26 mouse cellular contexts compared by ENCODE assay signal in genomic region chr17:32240881-32241531, GRCm38 (mm10). TPM values are rescaled to one million over a fixed set of nuclear protein-coding genes. Genes with fewer than 3 reads are reported as not detected.
DNase-seq lines count a peak whose midpoint lies in the region; ATAC-seq and TF ChIP-seq lines count a peak whose summit lies in the region.
"Had no signal": no experiment of that assay in that cellular context is flagged by ENCODE, and none has a peak within 500 bp of the region (broad histone marks: within the 10 kb centered on the region; RNA-seq: fewer than 3 reads in every experiment).

No protein-coding gene starts in this region.

- no peak overlapping the region for H3K27ac ChIP-seq in lung, postnatal 0 days (ENCODE audit: low read length)
- H3K27ac ChIP-seq in CH12.LX (ENCODE audit: insufficient read depth, low read depth): no peak overlapping the region
- H3K27ac ChIP-seq in cerebellum, adult 2 months (ENCODE audit: insufficient read depth, low read length): no peak overlapping the region
- H3K27ac ChIP-seq: embryonic facial prominence, embryonic 15.5 days; forebrain, embryonic 10.5 days; heart, embryonic 15.5 days; hindbrain, embryonic 12.5 days; limb, embryonic 15.5 days; midbrain, embryonic 15.5 days; neural tube, embryonic 12.5 days had no signal

- peaks cover 5% of the 10 kb centered on the region; the same call in 1 of the 2 replicates for H3K4me1 ChIP-seq in lung, postnatal 0 days (ENCODE audit: insufficient read depth, low read depth, low read length)
- peaks cover 12% of the 10 kb centered on the region for H3K4me1 ChIP-seq in lung, adult 2 months (ENCODE audit: control insufficient read depth, insufficient read depth, low read length)
- peaks cover 11 to 52% of the 10 kb centered on the region in 2 experiments for H3K4me1 ChIP-seq in CH12.LX (ENCODE audit: control insufficient read depth in 1 of 2, insufficient read depth in 2 of 2)
- H3K4me1 ChIP-seq in cerebellum, adult 2 months (ENCODE audit: control insufficient read depth, insufficient read depth, low read length): peaks cover under 1% of the 10 kb centered on the region
- H3K4me1 ChIP-seq: neural tube, embryonic 12.5 days had no signal

- peaks cover 91% of the 10 kb centered on the region for H3K79me2 ChIP-seq in CH12.LX (replicated peaks; ENCODE audit: control insufficient read depth, extremely low read depth, insufficient read depth, poor library complexity, severe bottlenecking)

- no peak for TF ChIP-seq POLR2A in lung, adult 2 months (IDR thresholded peaks at IDR 0.05; ENCODE audit: borderline replicate concordance, extremely low read depth, low read depth, low read length)
- no peak for TF ChIP-seq POLR2A in CH12.LX (IDR thresholded peaks at IDR 0.05; ENCODE audit: low read depth, low read length)
- TF ChIP-seq POLR2A in cerebellum, adult 2 months (IDR thresholded peaks at IDR 0.05; ENCODE audit: borderline replicate concordance, insufficient read depth, low read length): no peak

- H3K36me3 ChIP-seq in lung, postnatal 0 days (ENCODE audit: insufficient read depth, low read length): peaks cover 6% of the 10 kb centered on the region; the same call in 1 of the 2 replicates
- peaks cover 8 to 49% of the 10 kb centered on the region in 2 experiments for H3K36me3 ChIP-seq in CH12.LX (replicated peaks in 1 of 2; ENCODE audit: control insufficient read depth in 1 of 2, insufficient read depth in 1 of 2, low read length in 1 of 2)
- H3K36me3 ChIP-seq: midbrain, embryonic 15.5 days had no signal

- no peak overlapping the region for H3K9ac ChIP-seq in lung, postnatal 0 days (replicated peaks; ENCODE audit: low read depth)
- H3K9ac ChIP-seq in CH12.LX (ENCODE audit: insufficient read depth, low read depth): no peak overlapping the region
- H3K9ac ChIP-seq: embryonic facial prominence, embryonic 15.5 days; heart, embryonic 15.5 days; hindbrain, embryonic 12.5 days; limb, embryonic 15.5 days; lung, embryonic 14.5 days; midbrain, embryonic 15.5 days; neural tube, embryonic 12.5 days had no signal

- dilution Hi-C loops in CH12.LX (cut with MboI; ENCODE audit: extremely low pct_ligation_motif_present, extremely low pct_unique_long_range_greater_than_20kb, low sequenced_read_pairs): no loop called here

- ATAC-seq in lung, postnatal 0 days: no peak; the same call in 1 of the 2 replicates
- ATAC-seq in monocyte, adult 5-6 weeks (replicated peaks; ENCODE audit: insufficient number of reproducible peaks, low FRiP score, low TSS enrichment, poor library complexity, severe bottlenecking): peak; percentile 40; the same call in 1 of the 2 replicates
- ATAC-seq: inflammation-experienced regulatory T-cells, adult 6 months; midbrain, embryonic 15.5 days had no signal

- no peaks in the 10 kb centered on the region for H3K27me3 ChIP-seq in lung, postnatal 0 days (replicated peaks; ENCODE audit: insufficient read depth, low read length)
- H3K27me3 ChIP-seq in CH12.LX (replicated peaks): no peaks in the 10 kb centered on the region
- no peaks in the 10 kb centered on the region for H3K27me3 ChIP-seq in cerebellum, adult 2 months (ENCODE audit: control insufficient read depth, insufficient read depth, low read length)
- H3K27me3 ChIP-seq: embryonic facial prominence, embryonic 15.5 days; heart, embryonic 15.5 days; hindbrain, embryonic 12.5 days; limb, embryonic 15.5 days; megakaryocyte, embryonic 14.5 days; midbrain, embryonic 15.5 days; neural tube, embryonic 12.5 days had no signal

- DNase-seq in lung, postnatal 0 days (ENCODE audit: low spot score): peak; percentile 60
- no peak for DNase-seq in lung, adult 2 months
- peak; percentile 30 for DNase-seq in CD4-positive helper T cell, adult 2 months (ENCODE audit: low read depth, low spot score)
- DNase-seq in CH12.LX (ENCODE audit: extremely low read depth): peak; percentile 37
- DNase-seq in Muller cell, postnatal 12 days (ENCODE audit: inconsistent ontology term): no peak
- DNase-seq in cerebellum, adult 9-11 months: no peak
- no peak for DNase-seq in cerebellum, adult 2 months
- DNase-seq: adrenal gland, postnatal 14 days; cerebellum, adult 11 months; cerebellum, postnatal 25 days; embryo, embryonic 11 days; kidney, adult 2 months; kidney, postnatal 10 days; lung, embryonic 14.5 days; right cerebral cortex, adult 18-20 months; spleen, adult 18-20 months had no signal

- WGBS in lung, postnatal 0 days: 81% methylated on average over 2 of the region's 2 CpGs
- 62% methylated on average over 2 of the region's 2 CpGs for WGBS in lung, adult 2 months
- WGBS in cerebellum, adult 2 months: 84% methylated on average over 2 of the region's 2 CpGs

- TF ChIP-seq CTCF in lung, postnatal 0 days (IDR thresholded peaks at IDR 0.05): no peak
- TF ChIP-seq CTCF in lung, adult 2 months (IDR thresholded peaks at IDR 0.05; ENCODE audit: insufficient read depth, low read length): no peak
- TF ChIP-seq CTCF in CH12.LX (conservative IDR thresholded peaks at IDR 0.05 in 1 of 2, IDR thresholded peaks at IDR 0.05 in 1 of 2; ENCODE audit: low read depth in 2 of 2, low read length in 2 of 2): no peak
- no peak for TF ChIP-seq CTCF in cerebellum, adult 2 months (IDR thresholded peaks at IDR 0.05; ENCODE audit: borderline replicate concordance, insufficient read depth, low read depth, low read length)

- TF ChIP-seq RAD21 in CH12.LX (IDR thresholded peaks at IDR 0.05; ENCODE audit: low read depth, low read length): no peak

- in situ Hi-C loops in CH12.LX (cut with MboI; ENCODE audit: low pct_ligation_motif_present, low pct_unique_long_range_greater_than_20kb, low sequenced_read_pairs): loop anchor here (5.0 kb wide), 1 partner anchor 46 kb away; no protein-coding TSS in a partner anchor

- no peak overlapping the region for H3K4me2 ChIP-seq in lung, postnatal 0 days (replicated peaks; ENCODE audit: low read depth, low read length)
- H3K4me2 ChIP-seq in CH12.LX (ENCODE audit: insufficient read depth, low read depth, poor library complexity, severe bottlenecking): no peak overlapping the region
- H3K4me2 ChIP-seq: embryonic facial prominence, embryonic 15.5 days; heart, embryonic 15.5 days; hindbrain, embryonic 12.5 days; limb, embryonic 15.5 days; lung, embryonic 14.5 days; midbrain, embryonic 15.5 days; neural tube, embryonic 12.5 days had no signal

- no peak for TF ChIP-seq EP300 in lung, postnatal 0 days (IDR thresholded peaks at IDR 0.05)
- TF ChIP-seq EP300 in CH12.LX (IDR thresholded peaks at IDR 0.05; ENCODE audit: low read length): no peak

- no peak overlapping the region for H3K4me3 ChIP-seq in lung, postnatal 0 days (ENCODE audit: low read depth, low read length)
- H3K4me3 ChIP-seq in lung, adult 2 months (replicated peaks; ENCODE audit: extremely low read depth, low read depth, low read length): no peak overlapping the region
- no peak overlapping the region for H3K4me3 ChIP-seq in CH12.LX (replicated peaks in 1 of 3; ENCODE audit: low read depth in 2 of 3, low read length in 2 of 3, poor library complexity in 1 of 3)
- H3K4me3 ChIP-seq in cerebellum, adult 2 months (replicated peaks; ENCODE audit: insufficient read depth, low read depth, low read length): no peak overlapping the region
- H3K4me3 ChIP-seq: embryonic facial prominence, embryonic 15.5 days; forebrain, embryonic 10.5 days; heart, embryonic 15.5 days; hindbrain, embryonic 12.5 days; limb, embryonic 15.5 days; megakaryocyte, embryonic 14.5 days; midbrain, embryonic 15.5 days; neural tube, embryonic 12.5 days had no signal

- no peaks in the 10 kb centered on the region for H3K9me3 ChIP-seq in lung, postnatal 0 days (ENCODE audit: low read length)
- H3K9me3 ChIP-seq in CH12.LX (replicated peaks; ENCODE audit: low read length): no peaks in the 10 kb centered on the region
- H3K9me3 ChIP-seq: embryonic facial prominence, embryonic 15.5 days; forebrain, embryonic 10.5 days; heart, embryonic 15.5 days; hindbrain, embryonic 12.5 days; limb, embryonic 15.5 days; megakaryocyte, embryonic 14.5 days; midbrain, embryonic 15.5 days; neural tube, embryonic 12.5 days had no signal

TF ChIP-seq in CH12.LX, 34 proteins besides CTCF, POLR2A, EP300 and RAD21:
- TF ChIP-seq ELF1 (IDR thresholded peaks at IDR 0.05; ENCODE audit: low read depth, low read length): peak; percentile 38; the same call in 1 of the 2 replicates
- TF ChIP-seq E2F4 (IDR thresholded peaks at IDR 0.05; ENCODE audit: insufficient replicate concordance, low read depth, low read length): no peak
- no peak for TF ChIP-seq MAZ (IDR thresholded peaks at IDR 0.05; ENCODE audit: low read depth, low read length)

RNA-seq across cellular contexts. Expression of gene Brd4, which starts 43.5 kb away (rescaled TPM):
- 33.3 and 37.3 TPM in 2 replicates for polyA plus RNA-seq in lung, postnatal 0 days (2015; fragmentation: Nextera tagmentation; extraction: Ambion mirVana)
- polyA plus RNA-seq in lung, adult 2 months (2012; rRNA removed): 32.8 and 35.2 TPM in 2 replicates
- 17.5 and 19.1 TPM in 2 replicates for total RNA-seq in CH12.LX (2012; rRNA removed)
- 4.8 and 6.3 TPM in 2 replicates for total RNA-seq in CH12.LX (2014; rRNA removed)
- 68.1 and 68.5 TPM in 2 replicates for polyA plus RNA-seq in CH12.LX (2012; ENCODE audit: insufficient read length, low read depth)
- total RNA-seq in monocyte, adult 5-6 weeks (2017): 35.0 to 93.9 TPM (median 47.1 TPM) in 3 replicates
- 54.5 and 55.0 TPM in 2 replicates for polyA plus RNA-seq in cerebellum, adult 2 months (2012; rRNA removed)

RNA-seq across cellular contexts. Expression of gene Ephx3, which starts 51.7 kb away (rescaled TPM):
- polyA plus RNA-seq in lung, postnatal 0 days (2015; fragmentation: Nextera tagmentation; extraction: Ambion mirVana): 0.23 and 0.36 TPM in 2 replicates
- polyA plus RNA-seq in lung, adult 2 months (2012; rRNA removed): 3.3 and 16.6 TPM in 2 replicates
- 0.21 and 0.30 TPM in 2 replicates for total RNA-seq in CH12.LX (2012; rRNA removed)
- total RNA-seq in CH12.LX (2014; rRNA removed): 0.31 TPM in 1 of 2 replicates, not detected in the other
- polyA plus RNA-seq in CH12.LX (2012; ENCODE audit: insufficient read length, low read depth): 0.20 and 0.24 TPM in 2 replicates
- 0.68 TPM in 1 of 3 replicates, not detected in the others for total RNA-seq in monocyte, adult 5-6 weeks (2017)
- 0.97 and 1.3 TPM in 2 replicates for polyA plus RNA-seq in cerebellum, adult 2 months (2012; rRNA removed)

Comparison
In these comparisons a context has a peak if more than half of its experiments do, and no peak if none do; other contexts are left out.
1. DNase-seq: peak in lung, postnatal 0 days (single experiment), CD4-positive helper T cell, adult 2 months (single experiment) and CH12.LX (single experiment); none in lung, adult 2 months (single experiment), Muller cell, postnatal 12 days (single experiment), cerebellum, adult 9-11 months (single experiment) and cerebellum, adult 2 months (0 of 2).